Mouse (Mus musculus) bone marrow macrophage, adult 2 months (primary cell): ENCODE data around the gene Gm45521.

Experiments used
- CTCF ChIP-seq: IDR thresholded peaks from 2 replicates; pipeline ENCODE4 v1.5.1; 2012; ENCODE audit warnings: low read depth, mild to moderate bottlenecking, low read length, moderate library complexity
- POLR2A ChIP-seq: IDR thresholded peaks from 2 replicates; pipeline ENCODE4 v1.6.1; 2012; ENCODE audit warnings: mild to moderate bottlenecking, low read depth, low read length, borderline replicate concordance

GRCm38 (mm10) chr14:7962626-7963025 is 5.5 kb downstream of the Gm45521 start:
- no peak for TF ChIP-seq POLR2A
- TF ChIP-seq CTCF = no peak
